Mouse (Mus musculus) cerebellum, postnatal 25 days (tissue): ENCODE results near the gene Frmpd4.

ENCODE experiments used
- DNase-seq, 2 experiments: peaks; one replicate each; pipeline ENCODE4 v3.0.0; 2021; ENCODE audit warnings: mixed read lengths in 2 of 2

The Frmpd4 gene

DNA sequence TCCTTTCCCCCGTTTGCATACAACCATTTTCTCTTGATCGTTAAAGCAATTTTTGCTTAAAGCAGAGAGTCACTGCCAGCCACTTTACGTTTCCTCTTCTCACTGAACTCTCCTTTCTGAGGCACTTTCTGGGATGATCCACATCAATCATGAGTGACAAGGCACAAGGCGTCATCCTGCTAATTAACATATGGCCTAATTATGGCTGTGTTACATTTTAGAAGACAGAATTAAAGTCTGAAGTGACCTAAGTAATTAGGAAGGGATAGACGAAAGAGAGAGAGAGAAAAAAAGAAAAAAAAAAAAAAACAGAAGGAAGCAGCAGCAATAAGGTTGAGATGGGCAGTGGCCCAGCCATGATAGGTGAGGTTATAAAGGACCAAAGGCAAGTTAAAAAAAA is at the start of gene Frmpd4:
Frmpd4 (minus strand) TSS at position 101 of the 400 bp plus-strand sequence.
- DNase-seq: no peak

DNA sequence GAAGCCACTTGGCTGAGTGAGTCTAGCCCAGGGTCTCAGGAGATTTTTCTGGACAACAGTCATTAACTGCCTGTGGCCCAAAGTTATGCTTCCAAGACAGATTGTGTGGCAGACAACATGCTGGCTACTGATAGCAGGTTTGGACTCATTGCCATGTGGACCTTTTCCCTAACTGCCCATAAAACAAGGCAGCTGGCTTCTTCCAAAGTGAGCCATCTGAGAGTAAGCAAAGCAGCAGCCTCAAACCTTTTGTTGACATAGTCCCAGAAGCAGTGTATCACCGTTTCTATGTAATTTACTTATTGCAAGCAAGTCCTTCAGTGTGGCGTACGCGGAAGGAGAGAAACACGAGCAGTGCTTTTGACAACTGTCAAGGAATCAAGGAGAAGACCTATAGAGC is 18.2 kb upstream of the Frmpd4 start:
- no peak for DNase-seq

DNA sequence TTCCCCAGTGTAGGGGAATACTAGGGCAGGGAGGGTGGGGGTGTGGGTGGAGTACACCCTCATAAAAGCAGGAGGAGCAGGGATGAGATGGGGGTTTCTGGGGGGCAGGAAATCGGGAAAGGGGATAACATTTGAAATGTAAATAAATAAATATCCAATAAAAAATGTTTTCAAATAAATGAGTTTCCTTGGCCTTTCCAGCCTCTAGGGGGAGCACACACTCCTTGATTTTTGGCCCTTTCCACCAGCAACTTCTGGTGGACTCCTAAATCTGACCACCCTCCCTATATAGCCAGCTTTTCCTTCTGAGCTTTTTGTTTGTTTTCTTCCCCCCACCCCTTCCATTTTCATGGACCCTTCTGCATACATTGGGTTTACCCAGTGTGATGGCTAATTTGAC is 7.3 kb upstream of the Frmpd4 start:
- no peak for DNase-seq

DNA sequence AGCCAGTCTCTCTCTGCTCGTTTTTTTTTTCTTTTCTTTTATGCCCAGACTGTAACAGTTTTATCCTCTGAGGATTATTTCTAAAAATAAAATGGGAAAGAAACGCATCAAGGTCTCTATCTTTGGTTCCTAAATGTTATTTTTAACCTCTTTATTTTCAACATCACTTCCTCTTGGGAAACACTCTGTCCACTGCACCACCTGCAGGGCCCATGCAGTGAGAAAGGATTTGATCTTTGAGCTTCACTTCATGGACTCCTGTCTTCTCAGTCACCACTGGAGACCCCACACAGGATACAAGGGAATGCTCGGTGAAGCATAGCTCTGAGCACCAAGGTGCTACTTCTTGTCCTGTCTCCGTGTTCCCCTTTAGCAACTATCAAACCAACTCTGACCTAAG is 5.2 kb downstream of the Frmpd4 start:
- DNase-seq: no peak

DNA sequence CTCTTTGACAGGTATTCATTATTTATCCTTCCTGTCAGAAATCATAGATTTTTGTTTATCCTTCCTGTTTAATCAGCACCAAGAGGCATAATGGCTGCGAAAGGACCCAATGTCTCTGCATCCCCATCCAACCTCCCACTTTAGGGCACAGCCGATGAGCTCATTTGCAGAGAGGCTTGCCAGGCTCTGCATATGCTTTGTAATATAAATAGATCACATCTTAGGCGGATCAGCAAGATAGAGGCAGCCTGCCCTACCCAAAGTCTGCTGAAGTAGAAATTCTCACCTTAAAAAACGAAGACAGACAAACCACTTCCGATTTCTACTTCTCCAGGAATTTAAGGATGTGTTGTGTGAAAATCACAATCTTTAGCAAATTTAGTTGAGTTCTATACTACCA is 7.8 kb downstream of the Frmpd4 start:
- DNase-seq: peak; percentile 29 to 52

- no peak for DNase-seq
Measured at GRCm38 (mm10) chrX:168505254-168505653, 71.8 kb downstream of the Frmpd4 start.

GRCm38 (mm10) chrX:168455233-168455632 is 121.8 kb downstream of the Frmpd4 start:
- DNase-seq: no peak

GRCm38 (mm10) chrX:168431206-168431605 is 145.8 kb downstream of the Frmpd4 start:
- peak in 1 of 2 experiments; percentile 19 for DNase-seq

- DNase-seq: peak; percentile 36 to 45
Measured at GRCm38 (mm10) chrX:168429814-168430213, 147.2 kb downstream of the Frmpd4 start.

DNA sequence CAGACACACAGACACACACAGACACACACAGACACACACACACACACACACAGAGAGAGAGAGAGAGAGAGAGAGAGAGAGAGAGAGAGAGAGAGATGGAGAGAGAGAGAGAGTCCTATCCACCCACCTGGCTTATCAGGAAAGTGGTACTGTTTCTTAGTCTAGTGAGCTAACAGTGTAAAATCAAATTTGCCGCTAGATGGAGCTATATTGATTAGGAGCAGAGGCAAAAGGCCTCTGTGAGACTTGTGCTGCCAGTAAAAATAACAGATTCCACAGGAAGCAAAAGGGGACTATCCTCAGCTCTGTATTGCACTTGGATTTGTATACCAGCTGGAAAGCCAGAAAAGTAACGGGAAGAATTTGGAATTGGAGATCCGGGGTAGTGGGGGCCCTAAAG is 161.6 kb downstream of the Frmpd4 start:
- peak in 1 of 2 experiments; percentile 1 for DNase-seq

GRCm38 (mm10) chrX:168403512-168403911 is 173.5 kb downstream of the Frmpd4 start:
- no peak for DNase-seq

- DNase-seq: no peak
Measured at GRCm38 (mm10) chrX:168350431-168350830, 226.6 kb downstream of the Frmpd4 start.

- DNase-seq: no peak
Measured at GRCm38 (mm10) chrX:168349320-168350225, 227.5 kb downstream of the Frmpd4 start.

DNA sequence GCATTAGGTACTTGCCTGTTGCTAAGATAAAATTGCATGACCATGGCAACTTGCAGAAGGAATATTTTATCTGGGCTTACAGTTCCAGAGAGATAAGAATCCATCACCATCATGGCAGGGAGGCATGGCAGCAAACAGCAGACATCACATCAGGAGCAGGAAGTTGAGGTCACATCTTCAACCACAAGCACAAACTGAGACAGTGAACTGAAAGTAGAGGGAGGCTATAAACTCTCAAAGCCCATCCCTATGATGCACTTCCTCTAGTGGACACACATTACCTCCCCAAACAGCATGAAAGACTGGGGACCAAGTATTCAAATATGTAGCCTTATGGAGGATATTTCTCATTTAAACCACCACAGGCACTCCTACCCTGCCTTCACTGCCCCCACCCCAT is 238.8 kb downstream of the Frmpd4 start:
- DNase-seq: no peak

- DNase-seq: peak in 1 of 2 experiments; percentile 7
Measured at GRCm38 (mm10) chrX:168325161-168325560, 251.9 kb downstream of the Frmpd4 start.

DNA sequence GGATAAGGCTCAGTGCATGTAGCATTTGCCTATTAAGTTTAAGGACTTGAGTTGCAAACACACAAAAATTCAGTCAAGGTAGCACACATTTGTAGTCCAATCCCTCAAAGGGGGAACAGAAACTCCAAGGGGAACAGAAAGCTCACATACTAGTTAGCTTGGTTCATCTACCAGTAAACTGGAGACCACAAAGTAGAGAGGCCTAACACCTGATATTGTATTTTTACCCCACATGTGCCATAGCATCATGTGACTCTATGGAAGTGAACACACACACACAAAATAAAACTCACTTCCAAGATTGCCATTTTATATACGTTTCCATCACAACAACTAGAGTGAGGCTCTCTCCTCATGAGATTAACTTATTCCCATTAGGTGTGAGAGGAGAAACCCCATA is 264.9 kb downstream of the Frmpd4 start:
- no peak for DNase-seq

GRCm38 (mm10) chrX:168310143-168310542 is 266.9 kb downstream of the Frmpd4 start:
- DNase-seq: no peak

DNA sequence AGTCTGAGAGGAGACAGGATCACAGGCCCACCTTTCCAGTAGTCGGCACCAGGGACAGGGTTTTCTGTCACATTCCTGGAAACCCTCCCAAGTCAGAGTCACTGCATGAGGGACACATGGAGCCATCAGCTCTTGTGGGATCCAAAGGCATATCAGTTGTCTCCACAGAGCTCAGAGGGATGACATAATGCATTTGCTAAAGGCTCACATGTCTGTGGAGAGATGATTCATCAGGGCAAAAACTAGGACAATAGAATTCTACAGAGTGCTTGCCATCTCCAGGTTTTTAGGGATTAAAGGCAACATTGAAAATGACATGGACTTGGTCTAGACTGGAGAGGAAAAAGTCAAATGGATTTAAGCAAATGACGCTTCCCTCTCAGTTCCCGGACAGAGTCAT is 284.5 kb downstream of the Frmpd4 start:
- no peak for DNase-seq

DNA sequence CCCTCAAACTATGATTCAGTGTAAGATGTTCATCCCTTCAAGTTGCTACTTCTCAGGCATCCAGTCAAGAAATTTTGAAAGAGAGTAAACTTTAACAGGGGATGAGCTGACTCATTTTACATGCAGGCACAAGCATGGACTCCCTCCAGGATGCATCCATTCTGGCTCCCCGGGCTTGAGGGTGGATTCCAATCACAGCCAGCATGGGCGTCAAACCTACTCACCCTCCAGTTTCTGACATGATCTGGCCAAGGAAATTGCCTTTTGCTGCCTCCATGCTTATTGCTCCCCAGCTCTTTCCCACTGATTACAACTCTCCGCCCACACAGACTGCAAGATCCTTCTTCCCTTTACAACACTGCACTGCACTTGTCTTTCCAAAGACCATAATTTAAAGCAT is 370.0 kb downstream of the Frmpd4 start:
- DNase-seq: no peak

GRCm38 (mm10) chrX:168191944-168192343 is 385.1 kb downstream of the Frmpd4 start:
- peak; percentile 47 to 76 for DNase-seq

GRCm38 (mm10) chrX:168189563-168189962 is 387.5 kb downstream of the Frmpd4 start:
- DNase-seq: no peak

DNA sequence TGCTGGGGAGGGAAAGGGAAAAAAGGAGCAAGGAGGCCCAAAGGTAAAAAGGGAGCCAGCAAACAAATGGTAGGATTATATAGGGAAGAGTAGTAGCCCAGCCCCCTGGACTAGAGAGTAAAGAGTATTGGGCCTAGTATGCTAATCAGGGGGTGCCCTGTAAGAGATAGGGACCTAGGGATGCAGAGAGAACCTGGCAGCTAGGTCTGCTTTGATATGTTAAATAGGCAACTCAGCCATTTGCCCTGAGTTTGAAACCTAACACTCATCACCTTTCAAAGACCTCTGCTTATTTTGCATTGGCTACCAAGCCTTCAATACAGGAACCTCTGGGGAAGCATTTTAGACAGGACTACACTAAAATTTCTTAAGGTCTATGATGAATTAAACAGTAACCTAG is 414.0 kb downstream of the Frmpd4 start:
- DNase-seq: no peak

- DNase-seq: peak; percentile 9 to 29
Measured at GRCm38 (mm10) chrX:168158866-168159265, 418.2 kb downstream of the Frmpd4 start.

- DNase-seq: no peak
Measured at GRCm38 (mm10) chrX:168141051-168141450, 436.0 kb downstream of the Frmpd4 start.

- peak; percentile 11 to 22 for DNase-seq
Measured at GRCm38 (mm10) chrX:168124043-168124442, 453.0 kb downstream of the Frmpd4 start.
